Mouse (Mus musculus): Measurements from ENCODE around the gene Lrmp.

The Lrmp gene

GRCm38 (mm10) chr6:145094431-145094830 lies 21.0 kb upstream of the Lrmp start:
- in situ Hi-C loops (cut with MboI; ENCODE audit: unreplicated experiment in 2 of 2), result loop anchor here (5.0 kb wide), 2 partner anchors 33 to 63 kb away; no protein-coding TSS in a partner anchor

- in situ Hi-C loops (cut with MboI; ENCODE audit: unreplicated experiment in 2 of 2), result loop anchor here in 1 of 2 experiments (25.0 kb wide), 2 partner anchors 1586 to 1986 kb away; partner anchors contain the start of genes Klhl42 and Mansc4
Measured at GRCm38 (mm10) chr6:145100923-145101322, 14.5 kb upstream of the Lrmp start.

GRCm38 (mm10) chr6:145104241-145104939 lies 11.1 kb upstream of the Lrmp start:
- in situ Hi-C loops (cut with MboI; ENCODE audit: unreplicated experiment in 2 of 2), result loop anchor here in 1 of 2 experiments (25.0 kb wide), 2 partner anchors 1583 to 1983 kb away; partner anchors contain the start of genes Klhl42 and Mansc4

- in situ Hi-C loops (cut with MboI; ENCODE audit: unreplicated experiment in 2 of 2), result loop anchor here in 1 of 2 experiments (25.0 kb wide), 2 partner anchors 1582 to 1982 kb away; partner anchors contain the start of genes Klhl42 and Mansc4
Measured at GRCm38 (mm10) chr6:145105439-145105838, 10.0 kb upstream of the Lrmp start.

- in situ Hi-C loops (cut with MboI; ENCODE audit: unreplicated experiment in 2 of 2), result loop anchor here in 1 of 2 experiments (25.0 kb wide), 2 partner anchors 1581 to 1981 kb away; partner anchors contain the start of genes Klhl42 and Mansc4
Measured at GRCm38 (mm10) chr6:145106163-145106842, 9.2 kb upstream of the Lrmp start.

- in situ Hi-C loops (cut with MboI; ENCODE audit: unreplicated experiment in 2 of 2), result loop anchor here in 1 of 2 experiments (25.0 kb wide), 2 partner anchors 1577 to 1977 kb away; partner anchors contain the start of genes Klhl42 and Mansc4
Measured at GRCm38 (mm10) chr6:145110786-145111185, 4.7 kb upstream of the Lrmp start.

- in situ Hi-C loops (cut with MboI; ENCODE audit: unreplicated experiment in 2 of 2), result loop anchor here in 1 of 2 experiments (25.0 kb wide), 2 partner anchors 1574 to 1974 kb away; partner anchors contain the start of genes Klhl42 and Mansc4
Measured at GRCm38 (mm10) chr6:145112865-145113264, 2.6 kb upstream of the Lrmp start.

GRCm38 (mm10) chr6:145114561-145114960 lies 892 bp upstream of the Lrmp start:
- in situ Hi-C loops (cut with MboI; ENCODE audit: unreplicated experiment in 2 of 2), result loop anchor here in 1 of 2 experiments (25.0 kb wide), 2 partner anchors 1573 to 1973 kb away; partner anchors contain the start of genes Klhl42 and Mansc4

- in situ Hi-C loops (cut with MboI; ENCODE audit: unreplicated experiment in 2 of 2), result loop anchor here in 1 of 2 experiments (25.0 kb wide), 2 partner anchors 1571 to 1971 kb away; partner anchors contain the start of genes Klhl42 and Mansc4
Measured at GRCm38 (mm10) chr6:145116098-145116672, 732 bp downstream of the Lrmp start.

GRCm38 (mm10) chr6:145120086-145120485 lies 4.6 kb downstream of the Lrmp start:
- in situ Hi-C loops (cut with MboI; ENCODE audit: unreplicated experiment in 2 of 2), result loop anchor here in 1 of 2 experiments (10.0 to 25.0 kb wide), 3 partner anchors 735 to 1967 kb away; partner anchors contain the start of genes Klhl42 and Mansc4

GRCm38 (mm10) chr6:145120787-145121589 lies 5.5 kb downstream of the Lrmp start:
- in situ Hi-C loops (cut with MboI; ENCODE audit: unreplicated experiment in 2 of 2), result loop anchor here in 1 of 2 experiments (10.0 to 25.0 kb wide), 3 partner anchors 734 to 1966 kb away; partner anchors contain the start of genes Klhl42 and Mansc4

- in situ Hi-C loops (cut with MboI; ENCODE audit: unreplicated experiment in 2 of 2), result loop anchor here in 1 of 2 experiments (10.0 to 25.0 kb wide), 3 partner anchors 733 to 1965 kb away; partner anchors contain the start of genes Klhl42 and Mansc4
Measured at GRCm38 (mm10) chr6:145121590-145122420, 6.4 kb downstream of the Lrmp start.

GRCm38 (mm10) chr6:145122423-145123059 lies 7.1 kb downstream of the Lrmp start:
- in situ Hi-C loops (cut with MboI; ENCODE audit: unreplicated experiment in 2 of 2), result loop anchor here in 1 of 2 experiments (10.0 to 25.0 kb wide), 3 partner anchors 732 to 1965 kb away; partner anchors contain the start of genes Klhl42 and Mansc4

GRCm38 (mm10) chr6:145123136-145124060 lies 7.9 kb downstream of the Lrmp start:
- in situ Hi-C loops (cut with MboI; ENCODE audit: unreplicated experiment in 2 of 2), result loop anchor here in 1 of 2 experiments (10.0 to 25.0 kb wide), 3 partner anchors 731 to 1964 kb away; partner anchors contain the start of genes Klhl42 and Mansc4

- in situ Hi-C loops (cut with MboI; ENCODE audit: unreplicated experiment in 2 of 2), result loop anchor here (5.0 to 25.0 kb wide), 4 partner anchors 32 to 1963 kb away; partner anchors contain the start of genes Klhl42 (in 1 of the 2) and Mansc4 (in 1 of the 2)
Measured at GRCm38 (mm10) chr6:145124621-145125020, 9.2 kb downstream of the Lrmp start.

- in situ Hi-C loops (cut with MboI; ENCODE audit: unreplicated experiment in 2 of 2), result loop anchor here (5.0 to 10.0 kb wide), 2 partner anchors 33 to 729 kb away; no protein-coding TSS in a partner anchor
Measured at GRCm38 (mm10) chr6:145125591-145126113, 10.2 kb downstream of the Lrmp start.
